Mouse (Mus musculus): ENCODE data around the gene Tnr. TPM values are rescaled to one million over a fixed set of nuclear protein-coding genes. Genes with fewer than 3 reads are reported as not detected.
"Not testable (repeated sequence)": the region's sequence is repeated elsewhere in the genome, so short reads cannot be mapped to it uniquely, and the experiment has no call there.

Tnr gene
- total and polyA plus RNA-seq, 2 experiments from 2014 or later: 5.8 to 50.9 TPM

DNA sequence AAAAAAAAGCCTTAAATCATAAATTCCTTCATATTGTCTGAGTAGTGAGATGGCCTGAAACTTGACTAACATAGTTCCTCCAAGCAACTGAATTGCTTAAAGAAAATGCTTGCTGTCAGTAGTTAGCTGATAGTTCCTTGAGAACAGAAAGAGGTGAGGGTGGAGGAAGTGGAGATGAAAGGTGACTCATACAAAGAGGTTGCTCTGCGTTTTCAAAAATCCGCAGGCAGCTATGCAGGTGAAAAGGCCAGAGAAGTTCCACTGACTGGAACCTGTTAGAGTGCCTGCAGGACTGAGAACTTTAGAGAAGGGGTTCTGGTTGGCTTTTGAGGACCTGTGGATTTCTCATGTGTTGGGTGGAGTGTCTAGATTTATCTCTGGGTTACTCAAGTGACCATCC lies 414.9 kb downstream of the Tnr start:
- H3K4me1 ChIP-seq (ENCODE audit: insufficient read depth, low read length): no peaks in the 10 kb centered on the region
- no peaks in the 10 kb centered on the region for H3K9me3 ChIP-seq (ENCODE audit: low read length)
- no peak for DNase-seq (ENCODE audit: low spot score)
- no peak overlapping the region for H3K4me2 ChIP-seq (ENCODE audit: low read depth, low read length, poor library complexity, severe bottlenecking)
- WGBS: 82% methylated on average over 2 of the region's 2 CpGs
- no peaks in the 10 kb centered on the region for H3K27me3 ChIP-seq (ENCODE audit: insufficient read depth, low read length)
- H3K4me3 ChIP-seq (ENCODE audit: low read depth, low read length): no peak overlapping the region
- no peak overlapping the region for H3K9ac ChIP-seq (replicated peaks; ENCODE audit: low read length, poor library complexity, severe bottlenecking)
- no peak for TF ChIP-seq CTCF (IDR thresholded peaks at IDR 0.05)
- H3K36me3 ChIP-seq (ENCODE audit: insufficient read depth, low read length): no peaks in the 10 kb centered on the region
- ATAC-seq (ENCODE audit: low FRiP score): no peak
- no peak overlapping the region for H3K27ac ChIP-seq (ENCODE audit: low read depth, low read length)

DNA sequence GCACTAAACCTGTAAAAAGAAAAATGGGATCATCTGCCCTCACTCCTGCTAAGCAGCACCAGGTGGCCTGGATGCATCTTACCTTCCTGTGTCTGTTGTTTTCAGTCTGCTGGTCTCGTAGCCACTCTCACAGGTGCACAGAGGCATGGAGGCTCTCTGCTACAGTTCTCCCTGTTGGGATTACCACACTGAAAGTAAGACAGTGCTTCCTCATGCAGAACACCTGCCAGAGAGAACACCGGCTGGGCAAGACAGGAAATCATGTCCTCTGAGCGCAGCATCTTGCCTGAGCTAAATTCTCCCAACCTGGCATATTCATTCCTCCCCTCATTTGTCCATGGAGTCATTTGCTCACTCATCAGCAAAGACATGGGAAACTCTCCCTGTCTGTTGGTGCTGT lies 415.8 kb downstream of the Tnr start:
- 86% methylated on average over 3 of the region's 3 CpGs for WGBS
- DNase-seq (ENCODE audit: low spot score) (no peak), ATAC-seq (ENCODE audit: low FRiP score) (no peak)
- TF ChIP-seq CTCF (IDR thresholded peaks at IDR 0.05): no peak
- no peak overlapping the region for H3K9ac ChIP-seq (replicated peaks; ENCODE audit: low read length, poor library complexity, severe bottlenecking)
- H3K9me3 ChIP-seq (ENCODE audit: low read length): no peaks in the 10 kb centered on the region
- no peak overlapping the region for H3K4me2 ChIP-seq (ENCODE audit: low read depth, low read length, poor library complexity, severe bottlenecking)
- H3K27me3 ChIP-seq (ENCODE audit: insufficient read depth, low read length): no peaks in the 10 kb centered on the region
- H3K4me1 ChIP-seq (ENCODE audit: insufficient read depth, low read length): no peaks in the 10 kb centered on the region
- H3K4me3 ChIP-seq (ENCODE audit: low read depth, low read length): no peak overlapping the region
- H3K36me3 ChIP-seq (ENCODE audit: insufficient read depth, low read length): no peaks in the 10 kb centered on the region
- no peak overlapping the region for H3K27ac ChIP-seq (ENCODE audit: low read depth, low read length)

DNA sequence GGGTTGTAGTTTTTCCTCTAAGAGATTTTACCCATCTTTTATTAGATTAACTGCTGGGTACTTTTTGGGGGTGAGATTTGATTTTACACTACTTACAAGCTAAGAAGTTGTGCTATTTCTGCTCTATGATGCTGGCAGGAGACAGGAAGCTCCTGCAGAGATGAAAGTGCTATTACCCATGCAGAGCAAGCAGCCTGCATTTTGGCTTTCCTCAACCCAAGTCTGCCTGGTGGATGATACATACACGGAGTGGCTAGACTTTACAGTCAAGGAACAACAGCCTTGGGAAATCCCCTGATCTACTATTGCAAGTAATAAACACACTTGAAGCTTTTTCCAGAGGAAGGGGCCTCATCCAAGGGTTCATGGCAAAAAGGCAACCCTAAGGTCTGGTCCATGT lies 430.0 kb downstream of the Tnr start:
- Histone ChIP-seq H3K9me3 (ENCODE audit: low read length) (no peaks in the 10 kb centered on the region), H3K4me2 (ENCODE audit: low read depth, low read length, poor library complexity, severe bottlenecking) (no peak overlapping the region), H3K27me3 (ENCODE audit: insufficient read depth, low read length) (no peaks in the 10 kb centered on the region), H3K4me3 (ENCODE audit: low read depth, low read length) (no peak overlapping the region), H3K27ac (ENCODE audit: low read depth, low read length) (no peak overlapping the region), H3K9ac (replicated peaks; ENCODE audit: low read length, poor library complexity, severe bottlenecking) (no peak overlapping the region), H3K36me3 (ENCODE audit: insufficient read depth, low read length) (no peaks in the 10 kb centered on the region), H3K4me1 (ENCODE audit: insufficient read depth, low read length) (no peaks in the 10 kb centered on the region)
- 30% methylated on average over 1 of the region's 1 CpGs for whole genome bisulfite sequencing
- DNase-seq (ENCODE audit: low spot score): no peak
- ATAC-seq (ENCODE audit: low FRiP score): no peak
- TF ChIP-seq CTCF (IDR thresholded peaks at IDR 0.05): no peak

DNA sequence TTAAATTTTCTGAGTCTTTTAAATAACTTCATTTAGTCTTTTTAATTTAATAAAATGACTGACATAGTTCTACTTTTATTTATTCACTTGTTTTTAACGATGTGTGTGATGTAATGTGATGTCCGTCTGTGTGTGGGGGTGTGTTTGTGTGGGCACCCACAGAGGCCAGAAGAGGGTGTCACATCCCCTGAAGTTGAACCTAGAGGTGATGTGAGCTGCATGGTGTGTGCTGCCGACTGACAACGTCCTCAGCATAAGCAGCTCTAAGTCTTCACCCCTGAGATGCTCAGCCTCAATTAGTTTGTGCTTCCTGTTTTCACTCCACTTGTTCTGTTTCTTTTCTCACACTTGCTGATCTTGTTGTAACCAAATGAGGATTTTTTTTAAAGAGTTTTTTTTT lies 439.8 kb downstream of the Tnr start:
- Histone ChIP-seq H3K27ac (ENCODE audit: low read depth, low read length) (no peak overlapping the region), H3K36me3 (ENCODE audit: insufficient read depth, low read length) (no peaks in the 10 kb centered on the region), H3K27me3 (ENCODE audit: insufficient read depth, low read length) (no peaks in the 10 kb centered on the region), H3K9me3 (ENCODE audit: low read length) (no peaks in the 10 kb centered on the region), H3K4me3 (ENCODE audit: low read depth, low read length) (no peak overlapping the region), H3K4me2 (ENCODE audit: low read depth, low read length, poor library complexity, severe bottlenecking) (no peak overlapping the region), H3K4me1 (ENCODE audit: insufficient read depth, low read length) (no peaks in the 10 kb centered on the region), H3K9ac (replicated peaks; ENCODE audit: low read length, poor library complexity, severe bottlenecking) (no peak overlapping the region)
- 93% methylated on average over 4 of the region's 4 CpGs for WGBS
- no peak for ATAC-seq (ENCODE audit: low FRiP score)
- DNase-seq (ENCODE audit: low spot score): no peak
- no peak for TF ChIP-seq CTCF (IDR thresholded peaks at IDR 0.05)

DNA sequence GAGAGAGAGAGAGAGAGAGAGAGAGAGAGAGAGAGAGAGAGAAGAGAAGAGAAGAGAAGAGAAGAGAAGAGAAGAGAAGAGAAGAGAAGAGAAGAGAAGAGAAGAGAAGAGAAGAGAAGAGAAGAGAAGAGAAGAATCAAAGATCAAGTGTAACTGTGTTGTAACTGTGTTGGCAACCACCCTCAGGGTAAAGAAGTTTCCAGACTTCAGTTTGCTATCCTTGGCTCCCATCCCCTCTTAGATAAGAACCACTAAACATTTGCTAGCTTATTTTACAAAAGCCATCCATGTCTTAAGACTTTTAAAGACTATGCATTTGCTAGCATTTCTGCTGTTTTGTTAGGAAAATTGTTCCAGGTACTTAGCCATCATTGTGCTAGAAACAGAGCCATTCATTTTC lies 442.7 kb downstream of the Tnr start:
- H3K4me2 ChIP-seq (ENCODE audit: low read depth, low read length, poor library complexity, severe bottlenecking): not testable (repeated sequence)

DNA sequence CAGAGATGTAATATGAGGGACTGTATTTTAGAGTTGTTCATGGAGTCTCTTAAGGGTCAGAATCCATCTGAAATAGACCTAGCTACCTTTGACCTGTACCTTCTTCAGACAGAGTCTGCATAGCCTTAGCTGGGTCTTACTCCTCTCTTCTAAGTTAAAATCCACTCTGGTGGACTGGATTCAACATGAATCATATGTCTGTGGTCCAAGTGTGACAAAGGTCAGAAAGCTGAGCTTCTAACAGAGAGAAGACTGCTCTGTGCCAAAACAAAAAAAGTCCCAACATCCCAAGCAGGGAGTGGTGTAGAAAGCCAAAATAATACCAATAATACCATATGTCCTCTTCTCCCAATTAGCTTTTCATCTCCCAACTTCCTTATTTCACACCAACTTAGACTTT lies 444.8 kb downstream of the Tnr start:
- H3K4me2 ChIP-seq (ENCODE audit: low read depth, low read length, poor library complexity, severe bottlenecking): no peak overlapping the region
- no peak for TF ChIP-seq CTCF (IDR thresholded peaks at IDR 0.05)
- H3K27me3 ChIP-seq (ENCODE audit: insufficient read depth, low read length): no peaks in the 10 kb centered on the region
- no peaks in the 10 kb centered on the region for H3K4me1 ChIP-seq (ENCODE audit: insufficient read depth, low read length)
- H3K4me3 ChIP-seq (ENCODE audit: low read depth, low read length): no peak overlapping the region
- DNase-seq (ENCODE audit: low spot score) (no peak), ATAC-seq (ENCODE audit: low FRiP score) (no peak)
- H3K9ac ChIP-seq (replicated peaks; ENCODE audit: low read length, poor library complexity, severe bottlenecking): no peak overlapping the region
- H3K27ac ChIP-seq (ENCODE audit: low read depth, low read length): no peak overlapping the region
- H3K36me3 ChIP-seq (ENCODE audit: insufficient read depth, low read length): no peaks in the 10 kb centered on the region
- H3K9me3 ChIP-seq (ENCODE audit: low read length): no peaks in the 10 kb centered on the region

More for the DNA sequence above, 442.7 kb downstream of the Tnr start:
- not testable (repeated sequence) for H3K9ac ChIP-seq (replicated peaks; ENCODE audit: low read length, poor library complexity, severe bottlenecking); H3K4me3 ChIP-seq (ENCODE audit: low read depth, low read length); H3K4me1 ChIP-seq (ENCODE audit: insufficient read depth, low read length); DNase-seq (ENCODE audit: low spot score); H3K36me3 ChIP-seq (ENCODE audit: insufficient read depth, low read length); H3K9me3 ChIP-seq (ENCODE audit: low read length); ATAC-seq (ENCODE audit: low FRiP score); H3K27me3 ChIP-seq (ENCODE audit: insufficient read depth, low read length); H3K27ac ChIP-seq (ENCODE audit: low read depth, low read length)

DNA sequence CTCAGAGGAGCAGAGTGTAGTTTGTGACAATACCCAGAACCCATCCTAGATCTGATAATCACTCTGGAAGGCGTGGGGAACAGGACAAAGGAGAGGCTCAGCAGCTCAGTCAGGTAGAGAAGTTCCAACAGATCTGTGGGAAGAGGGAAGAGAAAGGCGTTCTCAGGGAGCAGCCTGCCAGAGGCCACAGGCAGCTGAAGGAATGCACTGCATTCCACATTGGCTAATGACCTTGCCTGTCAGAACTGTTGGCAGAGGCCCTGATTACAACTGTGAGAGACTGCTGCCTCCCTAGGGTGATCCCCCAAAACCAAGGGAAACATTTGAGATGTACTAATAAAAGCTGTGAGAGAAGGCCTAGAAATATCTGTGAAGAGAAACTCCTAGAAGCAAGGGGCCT lies 454.2 kb downstream of the Tnr start:
- Histone ChIP-seq H3K27me3 (ENCODE audit: insufficient read depth, low read length) (no peaks in the 10 kb centered on the region), H3K4me3 (ENCODE audit: low read depth, low read length) (no peak overlapping the region), H3K9ac (replicated peaks; ENCODE audit: low read length, poor library complexity, severe bottlenecking) (no peak overlapping the region), H3K27ac (ENCODE audit: low read depth, low read length) (no peak overlapping the region), H3K4me2 (ENCODE audit: low read depth, low read length, poor library complexity, severe bottlenecking) (no peak overlapping the region), H3K36me3 (ENCODE audit: insufficient read depth, low read length) (no peaks in the 10 kb centered on the region), H3K9me3 (ENCODE audit: low read length) (no peaks in the 10 kb centered on the region), H3K4me1 (ENCODE audit: insufficient read depth, low read length) (no peaks in the 10 kb centered on the region)
- no peak for TF ChIP-seq CTCF (IDR thresholded peaks at IDR 0.05)
- WGBS: 61% methylated on average over 2 of the region's 2 CpGs
- DNase-seq (ENCODE audit: low spot score) (no peak), ATAC-seq (ENCODE audit: low FRiP score) (no peak)
